Mouse (Mus musculus) lung, postnatal 36 days (tissue): ENCODE data around the gene Slc4a10.

Experiments used
- DNase-seq: peaks from one replicate; pipeline ENCODE4 v3.0.0; 2022; ENCODE audit warnings: mixed read lengths

Gene Slc4a10

DNA sequence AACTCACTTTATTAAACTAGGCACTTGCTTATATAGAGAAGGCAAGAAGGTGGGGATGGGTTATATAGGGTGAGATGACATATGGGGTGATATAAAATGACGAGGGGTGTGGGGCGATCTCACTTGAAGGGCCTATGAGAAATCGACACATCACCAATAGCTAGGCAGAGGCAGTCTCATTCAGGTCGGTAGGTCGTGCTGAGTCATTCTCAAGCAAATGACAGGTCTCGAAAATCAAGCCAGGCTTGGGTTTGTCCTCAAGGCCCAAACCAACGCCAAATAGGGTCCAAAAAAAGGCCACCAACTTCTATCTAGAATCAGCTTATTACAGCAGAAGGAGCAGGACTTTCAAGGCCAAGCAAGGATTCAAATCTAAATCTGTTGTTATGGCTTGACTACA lies 233.5 kb downstream of the Slc4a10 start:
- no peak for DNase-seq

DNA sequence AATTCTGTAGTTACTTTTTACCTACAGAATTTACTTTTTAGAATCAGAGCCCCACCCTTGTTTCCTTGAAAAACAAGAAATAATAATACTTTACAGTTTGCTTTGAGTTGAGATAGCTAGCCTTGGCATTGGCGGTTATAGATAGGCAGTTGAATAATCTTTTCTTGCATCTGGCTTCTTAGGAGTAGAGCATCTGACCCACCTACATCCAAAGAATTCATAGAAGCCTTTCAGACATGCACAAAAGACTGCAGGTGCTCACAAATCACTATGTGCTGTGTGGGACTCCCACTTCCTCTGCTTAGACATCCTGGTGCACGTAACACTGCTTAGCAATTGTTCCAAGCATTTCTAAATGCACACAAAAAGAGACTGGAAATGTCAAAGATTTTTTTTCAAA lies 238.8 kb downstream of the Slc4a10 start:
- DNase-seq = no peak

DNA sequence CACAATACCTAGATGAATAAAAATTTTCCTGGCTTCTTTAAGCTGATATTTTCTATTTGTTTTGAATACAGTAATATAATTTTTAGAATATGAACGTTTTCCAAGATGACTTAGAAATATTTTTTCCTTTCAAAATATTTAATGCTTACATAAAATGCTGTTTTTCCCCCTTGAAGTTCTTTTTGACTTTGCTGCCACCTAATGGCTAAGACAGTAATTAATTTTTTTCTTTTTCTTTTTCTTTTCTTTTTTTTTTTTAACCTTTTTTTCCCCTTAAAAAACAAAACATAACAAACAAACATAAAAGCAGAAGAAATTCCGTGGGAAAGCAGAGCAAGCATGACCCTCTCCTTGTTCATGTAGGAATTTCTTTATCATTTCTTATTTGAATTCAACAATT lies 239.6 kb downstream of the Slc4a10 start:
- DNase-seq = no peak

DNA sequence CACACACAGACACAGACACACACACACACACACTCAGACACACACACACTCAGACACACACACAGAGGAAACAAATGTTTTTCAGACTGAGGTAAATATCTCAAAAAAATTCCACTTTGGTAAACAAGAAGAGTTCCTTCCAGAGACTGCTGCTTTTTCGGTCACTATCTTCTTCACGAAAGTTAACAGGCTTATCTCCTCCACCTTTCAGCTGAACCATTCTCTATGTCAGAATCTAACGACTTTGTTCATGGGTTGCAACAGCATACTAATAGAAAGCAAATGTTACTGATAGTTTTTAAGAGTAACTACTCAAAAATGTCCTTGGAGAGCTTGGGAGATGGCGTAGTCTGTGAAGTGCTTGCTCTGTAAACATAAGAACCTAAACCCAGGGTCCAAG lies 241.3 kb downstream of the Slc4a10 start:
- DNase-seq = no peak

DNA sequence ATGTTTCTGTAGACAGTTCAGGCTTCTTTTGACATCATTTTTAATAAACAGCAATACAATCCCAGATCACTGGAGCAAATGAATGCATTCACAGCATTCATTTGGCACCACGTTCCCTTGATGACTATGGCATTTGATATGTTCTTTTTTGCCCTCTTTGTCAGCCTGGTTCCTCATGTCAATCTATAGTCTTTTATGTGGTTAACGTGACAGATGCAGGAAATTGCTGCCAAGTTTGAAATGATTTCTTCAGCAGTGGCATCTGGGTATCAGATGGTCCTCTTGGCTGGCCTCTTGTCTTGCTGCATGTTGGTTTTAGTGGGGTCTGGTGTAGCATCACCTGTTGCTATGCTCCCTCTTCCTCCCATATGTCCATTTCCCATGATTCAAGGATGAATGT lies 247.6 kb downstream of the Slc4a10 start:
- DNase-seq = no peak

DNA sequence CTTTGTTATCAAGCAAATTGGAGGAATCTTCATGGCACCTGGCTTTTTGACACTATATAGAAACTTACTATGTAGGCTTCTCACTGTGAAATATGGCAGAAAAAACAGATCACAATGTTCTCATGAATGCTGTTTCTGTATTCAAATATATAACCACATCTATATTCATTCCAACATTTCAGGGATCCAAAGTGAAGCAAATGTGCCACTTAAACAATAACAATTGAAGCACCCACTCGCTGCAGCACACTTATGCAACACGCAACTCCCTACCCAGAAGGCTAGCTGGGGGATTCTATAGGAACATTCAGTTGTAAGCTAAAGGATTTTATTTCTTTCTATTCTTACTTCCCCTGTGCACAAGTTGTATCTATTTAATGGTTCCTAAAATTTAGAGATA lies 255.5 kb downstream of the Slc4a10 start:
- no peak for DNase-seq

DNA sequence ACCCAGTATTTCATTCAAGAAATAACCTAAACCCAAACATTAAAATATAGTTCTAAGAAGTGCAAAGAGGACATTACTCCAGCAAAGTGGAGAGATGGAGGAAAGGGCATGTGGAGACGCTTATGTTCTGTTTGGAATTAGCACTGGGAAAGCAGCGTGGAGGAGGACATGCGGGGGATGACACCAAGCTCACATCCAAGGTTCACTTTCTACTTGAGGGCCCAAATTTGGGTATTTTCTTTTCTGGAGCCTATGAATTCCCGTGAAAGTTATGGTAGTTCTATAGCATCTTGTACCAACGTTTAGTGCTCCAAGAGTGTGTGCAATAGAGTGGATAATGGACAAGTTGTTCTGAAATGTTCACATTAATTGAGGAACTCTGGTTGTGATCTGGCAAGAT lies 260.7 kb downstream of the Slc4a10 start:
- DNase-seq = no peak

DNA sequence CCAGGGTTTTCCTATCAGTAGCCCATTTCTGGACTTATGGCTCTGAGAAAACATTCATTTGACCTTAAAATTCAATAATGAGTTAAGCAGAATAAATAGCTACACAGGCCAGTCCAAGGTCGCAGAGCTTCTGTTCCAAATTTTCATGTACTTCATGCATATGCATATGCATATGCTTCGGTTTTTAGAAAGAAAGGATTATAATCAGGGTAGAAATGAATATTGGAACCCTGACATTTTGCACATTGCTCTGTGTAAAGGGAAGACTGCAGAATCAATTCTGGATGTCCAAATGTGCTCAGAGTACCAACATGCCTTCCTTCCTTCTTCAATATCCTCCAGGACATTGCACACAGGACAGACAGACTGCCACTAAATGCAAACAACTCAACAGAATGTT lies 261.2 kb downstream of the Slc4a10 start:
- no peak for DNase-seq

DNA sequence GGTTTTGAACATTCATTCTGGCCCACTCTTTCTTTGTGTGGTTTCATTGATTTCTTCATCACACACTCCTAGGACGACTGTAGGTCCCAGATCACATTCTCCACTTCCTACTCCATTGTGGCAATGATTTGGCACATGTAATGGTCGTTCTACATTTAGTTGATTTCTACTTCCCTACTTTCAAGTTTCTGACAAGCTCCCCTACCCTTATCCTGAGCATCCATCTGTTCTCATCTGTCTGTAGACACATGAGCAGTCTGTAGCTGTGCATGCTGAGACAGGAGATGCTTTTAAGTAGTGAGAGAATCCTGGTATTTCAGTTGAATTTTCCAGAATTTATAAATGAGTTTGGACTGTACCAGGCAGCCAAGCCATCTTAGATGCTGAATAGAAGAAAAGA lies 270.7 kb downstream of the Slc4a10 start:
- no peak for DNase-seq

DNA sequence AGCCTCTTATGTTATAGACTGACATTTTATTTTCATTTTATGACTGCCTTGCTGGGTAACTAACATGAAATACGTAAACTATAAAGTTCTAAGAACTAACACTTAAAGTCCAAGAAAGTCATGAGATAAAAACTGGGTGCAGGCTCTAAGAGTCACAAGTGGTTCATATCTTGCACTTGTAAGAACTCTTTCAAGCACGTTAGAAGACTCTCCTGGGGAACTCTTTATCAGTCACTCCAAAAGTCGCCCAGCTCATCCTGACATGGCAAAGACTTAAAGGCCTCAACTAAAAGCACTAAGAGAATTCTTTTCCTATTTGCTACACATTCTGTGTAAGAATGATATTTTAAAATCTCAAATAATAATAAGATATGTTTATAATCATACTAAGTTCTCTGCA lies 273.2 kb downstream of the Slc4a10 start:
- DNase-seq = no peak

DNA sequence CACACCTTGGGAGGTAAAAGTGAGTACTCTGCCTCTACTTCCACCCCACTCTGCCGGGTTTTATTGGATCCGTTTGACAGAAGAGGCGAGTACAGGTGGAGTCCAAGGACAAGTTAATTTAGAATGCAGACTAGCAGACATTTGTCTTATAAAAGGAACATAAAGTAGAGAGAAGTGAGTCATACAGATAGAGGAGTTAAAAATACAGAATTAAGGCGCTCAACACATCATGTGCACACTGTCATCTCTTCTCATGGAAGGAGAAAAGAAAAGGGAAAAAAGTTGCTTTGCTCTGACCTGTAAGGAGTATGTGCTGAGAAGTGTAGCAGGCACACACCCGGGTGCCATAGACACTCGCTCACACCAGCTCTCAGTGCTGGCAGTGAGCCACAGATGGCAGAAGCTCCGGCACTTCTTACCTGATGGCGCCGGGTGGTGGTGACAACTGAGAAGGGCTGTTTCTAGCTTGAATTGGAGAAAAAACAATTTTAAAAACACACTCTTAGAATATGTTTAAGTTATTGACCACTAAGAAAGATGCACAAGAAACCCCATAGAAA lies 276.9 kb downstream of the Slc4a10 start:
- DNase-seq = no peak

DNA sequence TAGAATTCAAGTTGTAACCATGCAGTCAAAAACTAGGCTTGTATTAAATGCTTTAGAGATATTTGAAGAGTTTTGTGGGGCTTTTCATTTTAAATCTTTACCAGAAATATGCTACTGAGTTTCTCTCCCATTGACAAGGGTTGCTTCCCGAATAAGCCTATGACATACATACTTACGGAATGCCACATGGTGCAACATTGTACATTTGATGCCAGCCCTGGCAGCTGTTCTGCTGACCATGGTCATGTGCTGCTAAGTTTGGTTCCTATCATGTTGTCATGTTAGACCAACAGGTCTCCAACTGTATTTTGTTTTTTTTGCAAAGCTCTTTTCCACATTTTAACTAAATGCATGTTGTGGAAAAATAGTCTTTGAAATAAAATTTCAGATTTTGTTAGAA lies 279.1 kb downstream of the Slc4a10 start:
- DNase-seq = no peak

DNA sequence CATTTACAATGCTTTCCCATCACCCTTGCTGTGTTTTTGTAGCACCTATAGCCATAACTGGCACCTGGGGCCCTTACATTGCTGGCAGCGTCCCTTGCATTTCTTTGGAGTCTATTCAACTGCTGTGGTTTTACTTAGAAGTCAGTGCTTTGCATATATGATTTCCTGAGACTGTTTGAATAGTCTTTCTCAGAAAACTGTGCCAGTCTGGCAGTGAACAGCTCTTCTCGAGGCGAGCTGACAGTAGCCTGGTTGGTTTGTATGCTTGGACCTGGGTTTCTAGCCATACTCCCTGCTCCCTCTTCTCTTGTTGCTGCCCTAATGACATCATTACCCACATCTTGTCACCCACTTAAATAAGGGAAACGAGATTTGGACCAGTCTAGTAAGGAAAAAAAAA lies 285.7 kb downstream of the Slc4a10 start:
- DNase-seq = no peak

DNA sequence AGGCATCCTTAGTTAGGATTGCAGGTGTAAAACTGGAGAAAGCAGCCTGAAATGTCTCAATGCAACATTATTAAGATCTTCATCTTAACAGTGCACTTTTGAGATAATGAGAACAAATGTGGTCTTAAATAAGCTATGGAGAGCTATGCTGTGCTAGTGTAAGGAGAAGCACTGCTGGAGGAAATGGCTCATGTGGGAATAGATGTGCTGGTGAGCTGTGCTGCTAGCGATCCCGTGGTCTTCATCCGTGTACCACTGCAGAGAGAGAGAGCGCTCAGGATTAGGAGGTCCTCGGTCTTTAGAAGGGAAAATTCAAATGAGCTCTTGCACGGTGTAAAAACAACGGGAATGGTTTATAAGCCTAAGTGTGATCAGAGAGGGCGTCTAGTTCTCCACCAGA lies 286.2 kb downstream of the Slc4a10 start:
- DNase-seq = no peak

DNA sequence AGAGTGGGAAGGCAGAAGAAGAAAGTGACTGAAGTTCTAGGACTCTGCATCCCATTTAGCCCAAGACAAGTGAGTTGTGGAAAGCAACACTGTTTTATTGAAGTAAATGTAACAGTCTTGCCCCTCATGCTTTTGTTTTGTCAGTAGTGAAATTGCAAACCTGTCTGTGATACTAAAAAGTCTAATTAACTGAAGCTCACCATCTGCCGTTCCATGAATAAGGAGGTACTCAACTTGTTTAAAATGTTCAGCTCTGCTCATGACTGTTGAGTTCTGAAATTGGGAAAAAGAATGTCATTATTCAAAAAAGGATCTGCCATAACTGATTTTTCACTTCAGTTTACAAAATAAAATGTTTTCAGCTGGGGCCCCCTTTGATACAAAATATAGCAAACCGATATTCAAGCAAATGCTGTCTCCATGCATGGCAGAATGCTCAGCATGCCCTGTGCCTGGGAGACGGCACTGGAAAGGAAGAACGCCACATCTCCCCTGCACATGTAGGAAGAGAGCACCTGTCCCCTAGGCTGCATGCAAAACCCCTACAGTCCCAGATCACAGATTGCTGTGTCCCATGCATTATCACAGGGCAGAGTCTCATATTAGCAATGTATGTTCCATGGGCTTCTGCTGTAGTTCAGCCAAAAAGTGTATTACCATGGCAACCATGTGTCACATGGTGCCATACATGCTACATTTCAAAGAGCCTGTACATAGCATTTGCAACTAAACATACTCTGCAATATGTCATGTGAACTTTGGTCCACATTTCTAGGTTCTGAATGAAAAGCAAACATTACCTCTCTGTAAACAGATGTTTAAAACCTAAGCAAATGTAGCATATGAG lies 288.4 kb downstream of the Slc4a10 start:
- no peak for DNase-seq

DNA sequence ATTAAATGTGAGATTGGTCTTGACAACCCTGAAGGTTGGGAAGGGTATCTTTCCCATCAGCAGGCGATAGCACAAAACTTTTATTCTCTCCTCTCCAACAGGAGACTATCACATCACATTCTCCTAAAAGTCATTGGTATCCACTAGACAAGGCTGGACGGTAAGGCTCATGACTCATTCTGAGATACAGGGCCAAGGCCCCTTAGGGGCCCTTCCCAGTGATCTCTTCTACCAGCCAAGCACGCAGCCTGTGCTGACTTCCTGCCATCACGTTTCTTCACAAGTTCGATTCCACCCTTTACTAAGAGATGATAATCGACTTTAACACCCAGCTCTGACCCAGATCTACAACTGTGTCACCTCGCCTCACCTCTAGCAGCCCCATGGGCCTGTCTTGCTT lies 290.8 kb downstream of the Slc4a10 start:
- no peak for DNase-seq

DNA sequence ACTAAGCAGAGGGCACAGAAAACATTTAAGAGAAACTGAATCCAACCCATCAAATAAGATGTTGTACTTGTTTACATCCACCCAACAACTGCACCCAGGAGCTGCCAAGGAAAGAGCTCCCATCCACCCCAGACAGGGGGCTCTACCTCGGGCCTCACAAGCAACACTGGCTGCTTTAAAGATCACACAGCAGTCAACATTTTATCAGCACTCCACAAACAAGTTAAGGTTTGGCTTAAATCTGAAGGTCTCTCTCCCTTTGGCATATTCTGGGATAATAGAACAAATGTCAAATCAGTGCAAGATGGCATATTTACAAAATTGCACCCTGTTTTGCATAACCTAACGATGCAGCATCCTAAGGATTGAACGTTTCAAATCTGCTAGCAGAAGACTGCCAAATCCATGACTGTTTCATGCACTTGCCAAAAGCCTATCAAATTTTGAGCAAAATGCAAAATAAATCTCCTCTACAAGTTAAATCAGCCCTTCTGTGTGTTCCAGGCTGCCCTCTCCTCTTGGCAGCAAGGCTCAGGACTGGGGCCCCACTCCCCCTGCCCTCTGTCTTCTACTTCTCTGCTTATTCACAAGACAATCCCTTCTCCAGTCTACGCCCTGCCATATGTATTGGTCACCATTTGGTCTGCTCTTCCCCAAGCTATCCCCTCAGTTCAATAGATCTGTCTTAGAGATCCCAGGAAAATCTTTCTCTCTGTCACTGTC lies 293.1 kb downstream of the Slc4a10 start:
- no peak for DNase-seq

DNA sequence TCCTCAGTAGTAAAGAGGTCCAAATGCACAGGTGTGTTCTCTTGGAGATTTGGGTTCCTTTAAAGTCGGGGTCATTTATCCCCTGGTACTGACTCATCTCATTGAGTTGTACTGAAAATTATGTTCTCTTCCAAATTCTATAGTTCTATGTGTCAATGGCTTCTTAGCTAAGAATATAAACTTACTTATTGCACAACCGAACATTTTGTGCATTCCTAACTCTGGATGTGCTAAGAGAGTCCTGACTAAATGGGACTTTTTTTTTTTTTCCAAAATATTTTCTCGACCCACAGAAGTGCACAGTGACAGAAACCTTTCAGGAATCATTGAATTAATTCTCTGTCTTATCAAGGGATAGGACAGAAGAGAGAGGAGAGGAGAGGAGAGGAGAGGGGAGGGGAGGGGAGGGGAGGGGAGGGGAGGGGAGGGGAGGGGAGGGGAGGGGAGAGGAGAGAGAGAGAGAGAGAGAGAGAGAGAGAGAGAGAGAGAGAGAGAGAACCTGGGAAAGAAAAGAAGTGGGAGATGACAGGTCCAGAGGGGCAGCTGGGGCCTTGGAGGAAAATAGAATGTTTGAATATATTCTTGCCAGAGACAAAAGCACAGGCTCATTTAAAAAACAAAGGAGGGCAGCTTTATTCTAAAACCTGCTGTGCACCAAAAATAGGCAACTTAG lies 294.9 kb downstream of the Slc4a10 start:
- DNase-seq = no peak

DNA sequence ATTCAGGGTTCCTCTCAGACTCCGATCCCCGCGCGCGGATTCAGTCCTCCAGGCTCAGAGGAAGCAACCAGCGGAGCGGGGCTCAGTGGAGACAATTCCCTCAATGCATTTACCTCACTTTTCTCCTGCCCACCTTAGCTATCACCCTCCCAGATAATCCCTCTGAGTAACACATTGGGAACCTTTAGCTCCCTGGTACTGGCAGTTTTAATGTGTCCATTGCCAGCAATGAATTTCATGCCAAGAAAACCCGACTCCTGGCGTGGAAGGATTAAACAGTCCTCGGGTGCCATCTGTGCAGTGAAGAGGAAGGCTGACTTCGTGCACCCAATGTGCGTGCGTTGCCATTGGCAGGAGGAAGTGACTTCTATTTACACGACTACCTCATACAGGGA lies 295.5 kb downstream of the Slc4a10 start:
- no peak for DNase-seq

DNA sequence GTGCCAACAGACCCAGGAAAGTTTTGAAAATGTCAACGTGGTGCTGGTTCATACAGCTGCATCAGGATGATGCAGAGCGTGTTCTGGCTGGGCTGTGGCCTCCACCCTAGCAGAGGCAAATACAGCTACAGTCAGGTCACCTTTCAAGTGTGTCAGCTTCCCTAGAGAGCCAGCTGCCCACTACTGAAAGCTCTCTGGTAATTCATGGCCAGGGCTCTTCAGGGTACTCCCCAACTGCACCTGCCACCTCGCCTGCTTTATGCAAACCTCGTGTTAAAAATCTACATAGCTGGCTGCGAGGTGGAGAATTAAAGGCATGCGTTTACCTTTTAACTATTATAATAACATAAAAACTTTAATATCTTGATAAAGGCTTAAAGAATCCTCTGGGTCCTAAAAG lies 298.1 kb downstream of the Slc4a10 start:
- no peak for DNase-seq

DNA sequence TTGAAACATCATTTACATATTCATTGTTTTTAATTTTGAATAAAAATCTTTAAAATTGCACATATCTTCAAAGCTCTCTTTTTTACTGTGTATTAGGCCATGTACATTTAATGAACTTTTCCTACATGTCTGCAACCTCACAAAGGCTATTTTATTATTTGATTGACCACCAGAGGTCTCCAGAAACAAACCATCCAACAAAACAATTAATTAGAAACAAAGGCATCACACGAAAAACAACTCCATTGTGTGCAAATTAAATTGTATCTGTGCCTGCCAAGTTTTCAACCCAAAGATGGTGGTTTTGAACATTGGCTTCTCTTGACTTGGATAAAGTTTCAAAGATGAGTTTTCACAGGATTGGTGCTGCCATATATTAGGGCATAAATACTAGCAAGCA lies 300.5 kb downstream of the Slc4a10 start:
- peak; percentile 11 for DNase-seq

DNA sequence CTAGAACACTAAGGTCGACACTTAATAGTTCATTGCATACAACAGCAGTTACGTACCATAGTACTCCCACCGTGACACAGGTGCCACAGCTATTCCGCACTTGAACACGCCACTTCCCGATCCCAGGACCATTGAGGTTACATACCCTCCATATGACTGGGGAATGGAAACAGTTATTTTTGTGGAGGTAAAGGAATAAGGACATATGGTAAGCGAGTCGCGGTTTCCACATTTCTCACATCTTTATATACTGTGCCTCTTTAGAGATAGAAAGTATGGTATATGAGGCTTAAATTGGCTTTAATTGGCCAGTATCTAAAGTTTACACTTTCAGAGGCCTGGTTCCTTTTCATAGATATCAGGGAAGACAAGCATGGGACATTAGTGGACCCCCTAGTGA lies 301.5 kb downstream of the Slc4a10 start:
- DNase-seq = no peak

DNA sequence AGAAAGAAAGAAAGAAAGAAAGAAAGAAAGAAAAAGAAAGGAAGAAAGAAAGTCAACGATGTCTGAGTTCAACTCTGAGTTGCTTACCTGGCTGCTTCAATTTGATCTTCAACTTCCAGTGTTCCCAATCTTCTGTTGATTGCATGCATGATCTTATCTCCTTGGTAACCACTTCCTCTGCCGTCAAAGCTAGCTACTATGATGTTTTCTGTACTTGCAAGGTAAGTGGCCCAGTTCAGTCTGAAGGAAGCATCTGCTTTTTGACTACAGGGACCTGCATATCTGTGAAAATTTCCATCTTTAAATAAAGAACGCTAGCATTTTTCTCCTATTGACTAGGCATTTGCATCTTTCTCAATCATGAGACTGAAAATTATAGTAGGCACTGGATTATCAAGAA lies 305.8 kb downstream of the Slc4a10 start:
- no peak for DNase-seq

DNA sequence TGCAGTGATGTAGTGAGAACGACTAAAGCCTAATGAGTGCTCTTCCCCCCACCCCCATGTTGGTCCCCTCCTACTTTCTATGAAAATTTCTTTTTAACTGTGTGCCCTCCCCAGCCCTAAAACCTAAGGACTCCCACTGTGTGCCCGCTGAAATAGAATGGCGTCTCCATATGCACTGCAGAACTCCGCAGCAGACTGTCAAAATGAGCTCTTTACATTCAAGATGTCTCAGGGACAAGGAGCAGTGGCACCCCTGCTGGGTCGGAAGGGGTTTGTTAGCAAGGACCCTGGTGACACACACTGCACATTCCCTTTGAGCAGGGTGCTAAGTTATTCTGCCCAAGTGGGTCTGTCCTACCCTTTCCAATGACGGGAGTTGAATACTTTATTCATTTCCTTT lies 309.5 kb downstream of the Slc4a10 start:
- DNase-seq = no peak
